Mouse (Mus musculus): ENCODE measurements around the gene Gm15737. TPM values are rescaled to one million over a fixed set of nuclear protein-coding genes. Genes with fewer than 3 reads are reported as not detected.

Gene Gm15737
- polyA plus RNA-seq, 1 experiment, result not detected

- no peak overlapping the region for H3K4me3 ChIP-seq (ENCODE audit: control insufficient read depth, low read depth, low read length)
- H3K4me1 ChIP-seq (ENCODE audit: control insufficient read depth, insufficient read depth, low read length), result no peaks in the 10 kb centered on the region
- no peaks in the 10 kb centered on the region for H3K36me3 ChIP-seq (ENCODE audit: control insufficient read depth, insufficient read depth, low read length)
- TF ChIP-seq POLR2A (IDR thresholded peaks at IDR 0.05; ENCODE audit: control insufficient read depth, low read depth, low read length) (no peak), CTCF (IDR thresholded peaks at IDR 0.05; ENCODE audit: control insufficient read depth, insufficient read depth, insufficient replicate concordance, low read depth, low read length) (no peak)
- no peak overlapping the region for H3K27ac ChIP-seq (ENCODE audit: control insufficient read depth, insufficient read depth, low read depth, low read length)
- H3K27me3 ChIP-seq (ENCODE audit: control insufficient read depth, insufficient read depth, low read length), result no peaks in the 10 kb centered on the region
Observed at GRCm38 (mm10) chr6:92891535-92891934, 22.4 kb downstream of the Gm15737 start.

GRCm38 (mm10) chr6:92904037-92904436 is 34.9 kb downstream of the Gm15737 start:
- Histone ChIP-seq H3K4me3 (ENCODE audit: control insufficient read depth, low read depth, low read length) (no peak overlapping the region), H3K27me3 (ENCODE audit: control insufficient read depth, insufficient read depth, low read length) (no peaks in the 10 kb centered on the region), H3K36me3 (ENCODE audit: control insufficient read depth, insufficient read depth, low read length) (no peaks in the 10 kb centered on the region), H3K27ac (ENCODE audit: control insufficient read depth, insufficient read depth, low read depth, low read length) (no peak overlapping the region), H3K4me1 (ENCODE audit: control insufficient read depth, insufficient read depth, low read length) (no peaks in the 10 kb centered on the region)
- TF ChIP-seq CTCF (IDR thresholded peaks at IDR 0.05; ENCODE audit: control insufficient read depth, insufficient read depth, insufficient replicate concordance, low read depth, low read length) (no peak), POLR2A (IDR thresholded peaks at IDR 0.05; ENCODE audit: control insufficient read depth, low read depth, low read length) (no peak)

- Histone ChIP-seq H3K36me3 (ENCODE audit: control insufficient read depth, insufficient read depth, low read length) (no peaks in the 10 kb centered on the region), H3K4me3 (ENCODE audit: control insufficient read depth, low read depth, low read length) (no peak overlapping the region), H3K27ac (ENCODE audit: control insufficient read depth, insufficient read depth, low read depth, low read length) (no peak overlapping the region), H3K27me3 (ENCODE audit: control insufficient read depth, insufficient read depth, low read length) (no peaks in the 10 kb centered on the region), H3K4me1 (ENCODE audit: control insufficient read depth, insufficient read depth, low read length) (no peaks in the 10 kb centered on the region)
- TF ChIP-seq CTCF (IDR thresholded peaks at IDR 0.05; ENCODE audit: control insufficient read depth, insufficient read depth, insufficient replicate concordance, low read depth, low read length) (no peak), POLR2A (IDR thresholded peaks at IDR 0.05; ENCODE audit: control insufficient read depth, low read depth, low read length) (no peak)
Observed at GRCm38 (mm10) chr6:92904491-92904890, 35.3 kb downstream of the Gm15737 start.

GRCm38 (mm10) chr6:92905922-92906321 is 36.8 kb downstream of the Gm15737 start:
- TF ChIP-seq POLR2A (IDR thresholded peaks at IDR 0.05; ENCODE audit: control insufficient read depth, low read depth, low read length) (no peak), CTCF (IDR thresholded peaks at IDR 0.05; ENCODE audit: control insufficient read depth, insufficient read depth, insufficient replicate concordance, low read depth, low read length) (no peak)
- Histone ChIP-seq H3K27me3 (ENCODE audit: control insufficient read depth, insufficient read depth, low read length) (no peaks in the 10 kb centered on the region), H3K27ac (ENCODE audit: control insufficient read depth, insufficient read depth, low read depth, low read length) (no peak overlapping the region), H3K4me1 (ENCODE audit: control insufficient read depth, insufficient read depth, low read length) (no peaks in the 10 kb centered on the region), H3K36me3 (ENCODE audit: control insufficient read depth, insufficient read depth, low read length) (no peaks in the 10 kb centered on the region), H3K4me3 (ENCODE audit: control insufficient read depth, low read depth, low read length) (no peak overlapping the region)

- Histone ChIP-seq H3K4me3 (ENCODE audit: control insufficient read depth, low read depth, low read length) (no peak overlapping the region), H3K36me3 (ENCODE audit: control insufficient read depth, insufficient read depth, low read length) (no peaks in the 10 kb centered on the region), H3K4me1 (ENCODE audit: control insufficient read depth, insufficient read depth, low read length) (no peaks in the 10 kb centered on the region), H3K27ac (ENCODE audit: control insufficient read depth, insufficient read depth, low read depth, low read length) (no peak overlapping the region), H3K27me3 (ENCODE audit: control insufficient read depth, insufficient read depth, low read length) (no peaks in the 10 kb centered on the region)
- no peak for TF ChIP-seq POLR2A (IDR thresholded peaks at IDR 0.05; ENCODE audit: control insufficient read depth, low read depth, low read length)
- TF ChIP-seq CTCF (IDR thresholded peaks at IDR 0.05; ENCODE audit: control insufficient read depth, insufficient read depth, insufficient replicate concordance, low read depth, low read length), result no peak
Observed at GRCm38 (mm10) chr6:92909361-92909760, 40.2 kb downstream of the Gm15737 start.

GRCm38 (mm10) chr6:92910611-92911010 is 41.5 kb downstream of the Gm15737 start:
- Histone ChIP-seq H3K36me3 (ENCODE audit: control insufficient read depth, insufficient read depth, low read length) (no peaks in the 10 kb centered on the region), H3K27ac (ENCODE audit: control insufficient read depth, insufficient read depth, low read depth, low read length) (no peak overlapping the region), H3K4me1 (ENCODE audit: control insufficient read depth, insufficient read depth, low read length) (no peaks in the 10 kb centered on the region), H3K4me3 (ENCODE audit: control insufficient read depth, low read depth, low read length) (no peak overlapping the region), H3K27me3 (ENCODE audit: control insufficient read depth, insufficient read depth, low read length) (no peaks in the 10 kb centered on the region)
- TF ChIP-seq POLR2A (IDR thresholded peaks at IDR 0.05; ENCODE audit: control insufficient read depth, low read depth, low read length) (no peak), CTCF (IDR thresholded peaks at IDR 0.05; ENCODE audit: control insufficient read depth, insufficient read depth, insufficient replicate concordance, low read depth, low read length) (no peak)

GRCm38 (mm10) chr6:92920938-92921689 is 52.0 kb downstream of the Gm15737 start:
- H3K36me3 ChIP-seq (ENCODE audit: control insufficient read depth, insufficient read depth, low read length), result no peaks in the 10 kb centered on the region
- no peak overlapping the region for H3K4me3 ChIP-seq (ENCODE audit: control insufficient read depth, low read depth, low read length)
- TF ChIP-seq POLR2A (IDR thresholded peaks at IDR 0.05; ENCODE audit: control insufficient read depth, low read depth, low read length), result no peak
- TF ChIP-seq CTCF (IDR thresholded peaks at IDR 0.05; ENCODE audit: control insufficient read depth, insufficient read depth, insufficient replicate concordance, low read depth, low read length), result no peak
- no peaks in the 10 kb centered on the region for H3K27me3 ChIP-seq (ENCODE audit: control insufficient read depth, insufficient read depth, low read length)
- H3K27ac ChIP-seq (ENCODE audit: control insufficient read depth, insufficient read depth, low read depth, low read length), result no peak overlapping the region
- H3K4me1 ChIP-seq (ENCODE audit: control insufficient read depth, insufficient read depth, low read length), result no peaks in the 10 kb centered on the region

All from testis, adult 2 months (tissue).